Mouse (Mus musculus) CH12.LX (cell line): ENCODE data around the gene AW209491. TPM values are rescaled to one million over a fixed set of nuclear protein-coding genes. Genes with fewer than 3 reads are reported as not detected.

Source experiments
- DNase-seq: peaks from one replicate; pipeline ENCODE4 v3.0.0-alpha.2; 2013; ENCODE audit errors: extremely low read depth
- H3K27ac ChIP-seq: 2 replicates; pipeline ENCODE4 v1.5.1; 2012; ENCODE audit warnings: low read depth, mild to moderate bottlenecking, control low read depth, moderate library complexity; ENCODE audit not compliant: insufficient read depth
- H3K27me3 ChIP-seq: replicated peaks from 2 replicates; pipeline ENCODE3; 2012; ENCODE audit warnings: inconsistent platforms
- H3K36me3 ChIP-seq, 2 experiments: replicated peaks in 1 of 2; 2 replicates each; pipeline versions ENCODE3 to v1.6.1; 2012; ENCODE audit warnings: inconsistent platforms in 1 of 2, low read length in 1 of 2, mild to moderate bottlenecking in 1 of 2, mixed read lengths in 1 of 2, moderate library complexity in 1 of 2; ENCODE audit not compliant: control insufficient read depth in 1 of 2, insufficient read depth in 1 of 2
- H3K4me1 ChIP-seq, 2 experiments: 2 replicates each; pipeline ENCODE4 v1.6.1; 2012; ENCODE audit warnings: inconsistent platforms in 1 of 2, moderate library complexity in 1 of 2; ENCODE audit not compliant: insufficient read depth in 2 of 2, control insufficient read depth in 1 of 2
- H3K4me2 ChIP-seq: 2 replicates; pipeline ENCODE4 v1.6.1; 2012; ENCODE audit warnings: low read depth, mild to moderate bottlenecking, control low read depth; ENCODE audit not compliant: poor library complexity, insufficient read depth, severe bottlenecking
- H3K4me3 ChIP-seq, 3 experiments: fragments of 150-350 bp in 1 of 3; sonication (generic) in 1 of 3; replicated peaks in 1 of 3; 2 replicates each; pipeline versions ENCODE3 to v1.5.1; 2011 to 2012; ENCODE audit warnings: low read depth in 2 of 3, low read length in 2 of 3, mild to moderate bottlenecking in 2 of 3, moderate library complexity in 2 of 3, control low read depth in 1 of 3, improper control_type of control experiment in 1 of 3, inconsistent platforms in 1 of 3, mixed read lengths in 1 of 3; ENCODE audit not compliant: poor library complexity in 1 of 3
- H3K79me2 ChIP-seq: replicated peaks from 2 replicates; pipeline ENCODE4 v1.6.1; 2012; ENCODE audit warnings: mild to moderate bottlenecking, moderate library complexity; ENCODE audit not compliant: control insufficient read depth, poor library complexity, insufficient read depth, severe bottlenecking; ENCODE audit errors: extremely low read depth
- H3K9ac ChIP-seq: 2 replicates; pipeline ENCODE4 v1.6.1; 2012; ENCODE audit warnings: low read depth, mild to moderate bottlenecking, control low read depth, moderate library complexity; ENCODE audit not compliant: insufficient read depth
- H3K9me3 ChIP-seq: replicated peaks from 2 replicates; pipeline ENCODE3; 2012; ENCODE audit warnings: low read length, inconsistent platforms, mixed read lengths
- CHD1 ChIP-seq: IDR thresholded peaks from 2 replicates; pipeline ENCODE4 v1.6.1; 2012; ENCODE audit warnings: low read depth, low read length, improper control_type of control experiment, inconsistent platforms
- CHD2 ChIP-seq: IDR thresholded peaks from 2 replicates; pipeline ENCODE4 v1.6.1; 2011; ENCODE audit warnings: low read length, improper control_type of control experiment
- CTCF ChIP-seq, 2 experiments: IDR thresholded peaks in 1 of 2; conservative IDR thresholded peaks in 1 of 2; 2 replicates each; pipeline ENCODE4 v1.5.1; 2011 to 2012; ENCODE audit warnings: low read depth in 2 of 2, low read length in 2 of 2, improper control_type of control experiment in 1 of 2, inconsistent platforms in 1 of 2, mild to moderate bottlenecking in 1 of 2, moderate library complexity in 1 of 2
- ETS1 ChIP-seq: conservative IDR thresholded peaks from 2 replicates; pipeline ENCODE4 v1.6.1; 2012; ENCODE audit warnings: low read depth, mild to moderate bottlenecking, inconsistent platforms, low read length, improper control_type of control experiment, moderate library complexity
- HCFC1 ChIP-seq: IDR thresholded peaks from 2 replicates; pipeline ENCODE4 v1.6.1; 2012; ENCODE audit warnings: low read depth, mild to moderate bottlenecking, inconsistent platforms, low read length, improper control_type of control experiment
- JUND ChIP-seq: conservative IDR thresholded peaks from 2 replicates; pipeline ENCODE4 v1.6.1; 2011; ENCODE audit warnings: low read depth, low read length, improper control_type of control experiment
- MAFK ChIP-seq: IDR thresholded peaks from 2 replicates; pipeline ENCODE4 v1.6.1; 2011; ENCODE audit warnings: low read length, improper control_type of control experiment; ENCODE audit not compliant: insufficient replicate concordance
- MAZ ChIP-seq: IDR thresholded peaks from 2 replicates; pipeline ENCODE4 v1.6.1; 2012; ENCODE audit warnings: low read depth, mild to moderate bottlenecking, inconsistent platforms, low read length, improper control_type of control experiment, moderate library complexity
- MEF2A ChIP-seq: IDR thresholded peaks from 2 replicates; pipeline ENCODE4 v1.6.1; 2014; ENCODE audit warnings: low read depth, mild to moderate bottlenecking, inconsistent platforms, low read length, improper control_type of control experiment, borderline replicate concordance
- MYC ChIP-seq: IDR thresholded peaks from 2 replicates; pipeline ENCODE4 v1.6.1; 2011; ENCODE audit warnings: low read depth, mild to moderate bottlenecking, improper control_type of control experiment, low read length
- NRF1 ChIP-seq: IDR thresholded peaks from 2 replicates; pipeline ENCODE4 v1.6.1; 2014; ENCODE audit warnings: low read depth, mild to moderate bottlenecking, inconsistent platforms, low read length, improper control_type of control experiment, moderate library complexity
- PAX5 ChIP-seq: IDR thresholded peaks from 2 replicates; pipeline ENCODE4 v1.6.1; 2012; ENCODE audit warnings: low read length, inconsistent platforms, mixed read lengths
- POLR2AphosphoS2 ChIP-seq: IDR thresholded peaks from 2 replicates; pipeline ENCODE4 v1.6.1; 2011; ENCODE audit warnings: low read depth, low read length, improper control_type of control experiment
- RAD21 ChIP-seq: IDR thresholded peaks from 2 replicates; pipeline ENCODE4 v1.6.1; 2011; ENCODE audit warnings: low read depth, mild to moderate bottlenecking, low read length, improper control_type of control experiment, moderate library complexity
- RCOR1 ChIP-seq: conservative IDR thresholded peaks from 2 replicates; pipeline ENCODE4 v1.6.1; 2012; ENCODE audit warnings: low read depth, mild to moderate bottlenecking, inconsistent platforms, low read length, improper control_type of control experiment
- SIN3A ChIP-seq: IDR thresholded peaks from 2 replicates; pipeline ENCODE4 v1.6.1; 2012; ENCODE audit warnings: low read length, improper control_type of control experiment, inconsistent platforms
- UBTF ChIP-seq: IDR thresholded peaks from 2 replicates; pipeline ENCODE4 v1.6.1; 2012; ENCODE audit warnings: low read depth, mild to moderate bottlenecking, inconsistent platforms, low read length, improper control_type of control experiment, moderate library complexity
- USF1 ChIP-seq: IDR thresholded peaks from 2 replicates; pipeline ENCODE4 v1.6.1; 2014; ENCODE audit warnings: low read depth, mild to moderate bottlenecking, inconsistent platforms, low read length, improper control_type of control experiment
- ZC3H11A ChIP-seq: IDR thresholded peaks from 2 replicates; pipeline ENCODE4 v1.6.1; 2012; ENCODE audit warnings: low read depth, mild to moderate bottlenecking, inconsistent platforms, low read length, improper control_type of control experiment
- ZKSCAN1 ChIP-seq: IDR thresholded peaks from 2 replicates; pipeline ENCODE4 v1.6.1; 2012; ENCODE audit warnings: low read depth, inconsistent platforms, low read length, improper control_type of control experiment, borderline replicate concordance
- ZMIZ1 ChIP-seq: IDR thresholded peaks from 2 replicates; pipeline ENCODE4 v1.6.1; 2012; ENCODE audit warnings: low read depth, mild to moderate bottlenecking, inconsistent platforms, low read length, improper control_type of control experiment
- dilution Hi-C: fragments of 300-500 bp; cut with MboI; formaldehyde crosslinking; loops from 2 replicates; pipeline ENCODE4 v1.14.3; 2020; ENCODE audit warnings: low sequenced_read_pairs; ENCODE audit not compliant: extremely low pct_unique_long_range_greater_than_20kb, extremely low pct_ligation_motif_present
- in situ Hi-C: fragments of 300-500 bp; cut with MboI; formaldehyde crosslinking; loops from 3 replicates; pipeline ENCODE4 v1.14.3; 2019; ENCODE audit warnings: low sequenced_read_pairs, low pct_ligation_motif_present, low pct_unique_long_range_greater_than_20kb, mixed read lengths
- polyA plus RNA-seq: library from polyadenylated mRNA; unstranded; fragments of >175 nt; gene quantifications from 2 replicates; pipeline ENCODE4 v1.2.1, GENCODE M21; 2012; ENCODE audit warnings: low read depth; ENCODE audit not compliant: insufficient read length
- total RNA-seq, 2 experiments: library from RNA; depleted of rRNA; stranded (reverse); fragments of 300-350 nt in 1 of 2; fragments of >200 nt in 1 of 2; gene quantifications; 2 replicates each; pipeline ENCODE4 v1.2.3; 2012 to 2014

The AW209491 gene
- total and polyA plus RNA-seq, 3 experiments: 13.7 to 24.3 (median 18.8) TPM

DNA sequence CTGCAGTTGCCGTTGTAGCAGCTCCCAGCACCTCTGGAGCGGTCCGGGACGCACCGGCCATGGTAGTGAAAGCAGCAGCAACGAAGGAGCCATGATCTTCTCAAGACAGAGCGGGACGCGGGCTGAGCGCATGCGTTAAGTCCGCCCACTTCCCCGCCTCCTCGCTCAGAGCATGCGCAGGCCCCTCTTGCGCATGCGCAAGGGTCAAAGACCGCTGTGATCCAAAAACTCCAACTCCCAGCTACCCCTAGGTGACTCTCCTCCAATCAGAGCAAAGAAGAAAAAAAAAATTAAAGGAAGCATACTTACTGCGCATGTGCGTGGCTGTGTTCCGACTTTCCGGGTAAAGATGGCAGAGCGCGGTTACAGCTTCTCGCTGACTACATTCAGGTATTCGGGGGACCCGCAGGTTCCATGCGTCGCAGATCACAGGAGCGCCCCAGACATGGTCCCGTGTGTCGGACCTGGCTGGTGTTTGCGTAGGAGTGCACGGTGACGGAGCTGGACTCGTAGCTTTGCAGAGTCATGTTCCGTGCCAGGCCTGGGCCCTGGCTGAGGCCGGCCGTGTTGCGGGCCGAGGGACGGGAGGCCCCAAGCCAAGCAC, 16.9 kb upstream of the AW209491 start, which contains the start of the genes Mrpl32 and Psma2 (continued):
- no peak for TF ChIP-seq RAD21
- TF ChIP-seq ZMIZ1: peak; percentile 92
- peak; percentile 95 for TF ChIP-seq SIN3A
- TF ChIP-seq ETS1: no peak
- no peak for TF ChIP-seq USF1
- peak; percentile 93 for TF ChIP-seq POLR2AphosphoS2
- TF ChIP-seq ZKSCAN1: no peak
- TF ChIP-seq MYC: peak; percentile 14; the same call in 1 of the 2 replicates
- TF ChIP-seq, all 38 proteins: peak for 22

DNA sequence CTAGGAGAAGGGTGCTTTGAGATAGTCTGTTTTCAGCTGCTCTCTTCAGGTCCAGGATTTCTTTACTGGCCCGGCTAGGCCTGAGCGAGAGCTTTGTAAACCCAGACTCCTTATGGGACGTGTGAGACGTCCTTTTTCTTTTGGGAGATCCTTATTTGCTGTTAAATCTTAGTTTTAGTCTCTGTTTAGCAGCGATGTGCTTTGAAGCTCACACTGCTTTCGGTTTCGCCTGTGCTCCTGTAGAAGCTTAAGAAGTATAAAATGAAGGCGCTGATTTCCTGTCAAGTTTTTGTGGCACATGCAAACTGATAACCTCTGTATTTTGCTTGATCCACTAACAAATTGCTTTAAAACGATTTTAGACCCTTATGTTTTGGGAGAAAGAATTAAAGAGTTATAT, 16.4 kb upstream of the AW209491 start:
- Histone ChIP-seq H3K27me3 (no peaks in the 10 kb centered on the region), H3K79me2 (peaks cover 48% of the 10 kb centered on the region), H3K27ac (peak overlapping the region; percentile 84), H3K4me3 (peak overlapping the region; percentile 95 to 99 (median 98)), H3K4me2 (0 out of 2 replicates have a peak overlapping the region, but pooled peaks have one; percentile 21), H3K36me3 (peaks cover 25 to 43% of the 10 kb centered on the region in 2 experiments), H3K9ac (peak overlapping the region; percentile 90), H3K9me3 (no peaks in the 10 kb centered on the region), H3K4me1 (peaks cover 0 to 15% of the 10 kb centered on the region in 2 experiments; a peak in 2 of 4 replicates)
- dilution Hi-C loops (no loop called here), in situ Hi-C loops (loop anchor here (25.0 kb wide), 1 partner anchor 701 kb away; no protein-coding TSS in a partner anchor)
- no peak for DNase-seq
- TF ChIP-seq MEF2A: no peak
- no peak for TF ChIP-seq PAX5
- no peak for TF ChIP-seq ZC3H11A
- no peak for TF ChIP-seq RCOR1
- no peak for TF ChIP-seq JUND

DNA sequence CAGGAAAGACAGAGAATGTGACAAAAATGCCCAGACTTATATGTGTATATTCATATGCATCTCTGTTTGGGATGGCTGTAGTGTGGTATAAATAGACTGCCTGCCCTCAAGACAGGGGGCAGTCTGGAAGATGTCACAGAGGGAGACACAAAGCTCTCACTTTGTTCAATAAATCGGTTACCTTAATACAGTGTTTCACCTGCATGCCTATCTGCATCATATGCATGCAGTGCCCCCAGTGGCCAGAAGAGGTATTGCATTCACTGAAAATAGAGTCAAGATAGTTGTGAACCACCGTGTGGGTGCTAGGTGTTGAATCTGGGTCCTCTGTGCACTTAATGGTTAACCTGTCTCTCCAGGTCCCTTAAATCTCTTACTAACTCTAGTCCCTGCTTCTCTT, 11.2 kb upstream of the AW209491 start:
- in situ Hi-C loops: loop anchor here (25.0 kb wide), 1 partner anchor 706 kb away; no protein-coding TSS in a partner anchor
- H3K27me3 ChIP-seq: no peaks in the 10 kb centered on the region
- DNase-seq: peak; percentile 65

More for the DNA sequence above, 11.2 kb upstream of the AW209491 start:
- H3K9ac ChIP-seq: no peak overlapping the region
- H3K4me1 ChIP-seq: peaks cover 0 to 11% of the 10 kb centered on the region in 2 experiments; a peak in 2 of 4 replicates
- H3K27ac ChIP-seq: no peak overlapping the region
- H3K4me3 ChIP-seq: no peak overlapping the region
- H3K36me3 ChIP-seq: peaks cover 44 to 64% of the 10 kb centered on the region in 2 experiments
- peaks cover 43% of the 10 kb centered on the region for H3K79me2 ChIP-seq
- TF ChIP-seq HCFC1 (no peak), SIN3A (no peak), MAZ (no peak), CTCF (conservative IDR thresholded peaks at IDR 0.05 in 1 of 2, IDR thresholded peaks at IDR 0.05 in 1 of 2; ENCODE audit: low read depth in 2 of 2, low read length in 2 of 2) (peak; percentile 71 to 98), CHD2 (no peak), CHD1 (no peak), RAD21 (peak; percentile 46), ZMIZ1 (no peak), NRF1 (no peak), UBTF (no peak), MAFK (no peak)
- no peaks in the 10 kb centered on the region for H3K9me3 ChIP-seq
- H3K4me2 ChIP-seq: no peak overlapping the region
- dilution Hi-C loops: no loop called here
